Mouse (Mus musculus) thymus, adult 2 months (tissue): ENCODE measurements at regions not wholly inside any gene's neighbourhood (a gene's known extent, or its start where the extent isn't known, plus 50 kb on each side); places are given as distances from the start of the nearest gene placed in this dataset.

ENCODE experiments used
- CTCF ChIP-seq: fragments of 200-500 bp; IDR thresholded peaks from 2 replicates; pipeline ENCODE4 v1.5.1; 2012; ENCODE audit warnings: mild to moderate bottlenecking, control low read depth, low read length, moderate library complexity, borderline replicate concordance; ENCODE audit not compliant: control insufficient read depth, poor library complexity, insufficient read depth; ENCODE audit errors: extremely low read depth
- POLR2A ChIP-seq: fragments of 200-500 bp; IDR thresholded peaks from 2 replicates; pipeline ENCODE4 v1.6.1; 2012; ENCODE audit warnings: mild to moderate bottlenecking, low read length, control low read depth, moderate library complexity; ENCODE audit not compliant: control insufficient read depth, poor library complexity, insufficient read depth; ENCODE audit errors: extremely low read depth

DNA sequence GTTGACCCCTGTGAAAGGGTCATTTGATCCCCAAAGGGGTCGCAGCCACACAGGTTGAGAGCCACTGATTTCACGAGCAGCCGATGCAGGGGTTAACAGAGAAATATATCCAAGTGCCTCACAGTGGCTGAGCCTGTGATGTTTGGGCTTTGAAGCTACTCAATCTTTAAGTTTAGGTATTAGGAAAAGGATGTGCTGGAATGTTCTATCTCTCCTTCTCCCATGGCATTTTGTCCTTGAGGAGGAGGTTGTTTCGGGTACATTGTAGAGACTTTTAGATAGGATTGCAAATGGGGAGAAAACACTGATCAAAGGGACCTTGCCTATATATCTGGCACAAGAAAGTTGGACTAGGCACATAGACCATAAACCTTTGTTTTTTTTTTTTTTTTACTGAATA is 88.6 kb upstream of the Cpsf6 start:
- TF ChIP-seq POLR2A (no peak), CTCF (no peak)
